Mouse (Mus musculus) forebrain, embryonic 10.5 days (tissue): ENCODE results near the gene Ube2n. TPM values are rescaled to one million over a fixed set of nuclear protein-coding genes. Genes with fewer than 3 reads are reported as not detected.

Experiments used
- DNase-seq: peaks from one replicate; pipeline ENCODE4 v3.0.0-alpha.2; 2017; ENCODE audit warnings: low spot score; ENCODE audit errors: extremely low spot score
- H3K27ac ChIP-seq: fragments of 300-500 bp; sonication (generic); 2 replicates; pipeline ENCODE4 v1.5.1; 2016; ENCODE audit warnings: mild to moderate bottlenecking
- H3K27me3 ChIP-seq: fragments of 300-500 bp; sonication (generic); 2 replicates; pipeline ENCODE4 v1.6.1; 2016; ENCODE audit warnings: mild to moderate bottlenecking; ENCODE audit not compliant: poor library complexity, severe bottlenecking
- H3K36me3 ChIP-seq: fragments of 300-500 bp; sonication (generic); replicated peaks from 2 replicates; pipeline ENCODE4 v1.6.1; 2016; ENCODE audit warnings: mild to moderate bottlenecking, moderate library complexity
- H3K4me1 ChIP-seq: fragments of 300-500 bp; sonication (generic); 2 replicates; pipeline ENCODE4 v1.6.1; 2016
- H3K4me3 ChIP-seq: fragments of 300-500 bp; sonication (generic); 2 replicates; pipeline ENCODE4 v1.5.1; 2016; ENCODE audit warnings: mild to moderate bottlenecking, moderate library complexity
- H3K9me3 ChIP-seq: fragments of 300-500 bp; sonication (generic); 2 replicates; pipeline ENCODE4 v1.6.1; 2016; ENCODE audit warnings: mild to moderate bottlenecking, moderate library complexity
- WGBS: fragments of 180-500 bp; shearing (Covaris S2); methylation state at CpG from one replicate; pipeline ENCODE4 v1.1.7; 2016; 5-methylcytosine and 5-hydroxymethylcytosine counted together
- polyA plus RNA-seq: library from polyadenylated mRNA; unstranded; fragments of >200 nt; fragmentation: Nextera tagmentation; extraction: Ambion mirVana; gene quantifications from 2 replicates; pipeline ENCODE4 v1.2.1, GENCODE M21; 2016

The Ube2n gene
- polyA plus RNA-seq, 1 experiment from 2014 or later = 460 TPM

DNA sequence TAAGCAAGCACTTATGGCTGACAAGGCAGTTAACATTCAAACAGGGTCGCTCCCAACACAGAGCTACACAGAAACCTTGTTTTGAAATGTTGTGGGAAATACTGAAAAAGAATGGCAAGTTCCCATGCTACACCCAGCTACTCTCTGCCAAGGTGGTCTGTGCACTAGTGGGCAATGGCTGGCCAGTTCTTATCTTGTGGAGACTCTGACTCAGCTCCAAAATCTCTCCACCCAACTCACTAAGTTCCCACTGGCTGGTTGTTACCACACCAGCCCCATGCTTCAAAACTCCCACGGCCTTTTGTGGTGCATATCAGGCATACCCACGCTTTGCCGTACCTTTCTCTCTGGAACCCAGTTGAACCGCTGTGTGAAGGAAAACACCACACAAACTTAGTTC, 18.0 kb downstream of the Ube2n start:
- H3K4me3 ChIP-seq = no peak overlapping the region
- WGBS = 94% methylated on average over 5 of the region's 5 CpGs
- no peaks in the 10 kb centered on the region for H3K9me3 ChIP-seq
- no peak for DNase-seq
- H3K36me3 ChIP-seq = peaks cover 6% of the 10 kb centered on the region; the same call in 1 of the 2 replicates
- H3K27me3 ChIP-seq = no peaks in the 10 kb centered on the region
- H3K4me1 ChIP-seq = peaks cover 20% of the 10 kb centered on the region
- H3K27ac ChIP-seq = no peak overlapping the region

DNA sequence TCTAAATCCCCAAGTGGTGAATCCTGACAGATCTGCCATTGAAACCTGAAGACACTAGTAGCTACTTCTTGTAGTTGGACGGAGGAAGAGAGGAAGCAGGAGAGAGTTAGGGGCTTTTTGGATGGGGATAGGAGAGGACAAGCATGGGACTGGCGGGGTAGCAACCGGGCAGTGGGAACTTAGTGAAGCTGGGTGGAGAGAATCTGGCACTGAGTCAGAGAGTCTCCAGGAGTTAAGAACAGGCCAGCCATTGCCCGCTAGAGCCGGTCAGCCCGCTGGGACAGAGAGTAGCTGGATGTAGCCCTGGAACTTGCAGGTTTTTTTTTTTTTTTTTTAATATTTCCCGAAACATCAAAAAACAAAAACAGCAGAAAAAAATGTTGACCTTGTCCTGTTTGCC, 18.4 kb downstream of the Ube2n start:
- Histone ChIP-seq H3K4me1 (peaks cover 20% of the 10 kb centered on the region), H3K27me3 (no peaks in the 10 kb centered on the region), H3K27ac (no peak overlapping the region), H3K36me3 (peaks cover 6% of the 10 kb centered on the region; the same call in 1 of the 2 replicates), H3K9me3 (no peaks in the 10 kb centered on the region), H3K4me3 (no peak overlapping the region)
- 93% methylated on average over 7 of the region's 7 CpGs for WGBS
- DNase-seq = no peak

DNA sequence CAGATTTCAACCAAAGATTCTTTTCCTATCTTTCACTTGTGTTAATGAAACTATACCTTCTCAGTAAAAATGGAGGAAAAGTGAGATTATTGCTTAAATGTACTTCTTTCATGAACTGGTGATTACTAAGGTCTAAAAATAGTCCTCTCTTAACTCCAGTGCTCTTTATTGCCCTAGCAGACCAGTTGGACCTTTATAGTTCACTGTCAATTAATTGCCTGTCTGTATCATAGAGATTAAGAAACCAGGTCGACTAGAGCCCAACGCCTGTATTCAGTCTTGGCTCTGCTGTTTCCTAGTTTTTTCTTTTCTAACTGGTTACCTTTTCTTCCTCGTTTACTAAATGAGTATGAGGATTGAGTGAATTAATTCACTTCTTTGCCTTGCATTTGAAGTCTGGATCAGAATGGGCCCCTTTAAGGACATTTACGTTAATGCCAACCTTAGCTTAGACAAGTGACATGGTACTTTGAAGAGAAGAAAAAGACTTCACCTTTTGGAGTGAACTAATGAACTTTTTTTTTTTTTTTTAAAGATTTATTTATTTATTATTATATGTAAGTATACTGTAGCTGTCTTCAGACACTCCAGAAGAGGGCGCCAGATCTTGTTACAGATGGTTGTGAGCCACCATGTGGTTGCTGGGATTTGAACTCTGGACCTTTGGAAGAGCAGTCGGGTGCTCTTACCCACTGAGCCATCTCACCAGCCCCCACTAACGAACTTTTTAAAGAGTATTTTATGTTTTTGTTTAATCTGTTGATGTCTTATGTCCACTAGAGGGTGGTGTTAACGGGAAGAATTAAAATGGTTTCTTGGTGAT, 20.7 kb downstream of the Ube2n start:
- H3K4me3 ChIP-seq = no peak overlapping the region
- peaks cover 6% of the 10 kb centered on the region; the same call in 1 of the 2 replicates for H3K36me3 ChIP-seq
- peaks cover 13% of the 10 kb centered on the region for H3K4me1 ChIP-seq
- H3K27me3 ChIP-seq = no peaks in the 10 kb centered on the region
- WGBS = 91% methylated on average over 8 of the region's 8 CpGs
- DNase-seq = no peak
- no peak overlapping the region for H3K27ac ChIP-seq
- no peaks in the 10 kb centered on the region for H3K9me3 ChIP-seq

DNA sequence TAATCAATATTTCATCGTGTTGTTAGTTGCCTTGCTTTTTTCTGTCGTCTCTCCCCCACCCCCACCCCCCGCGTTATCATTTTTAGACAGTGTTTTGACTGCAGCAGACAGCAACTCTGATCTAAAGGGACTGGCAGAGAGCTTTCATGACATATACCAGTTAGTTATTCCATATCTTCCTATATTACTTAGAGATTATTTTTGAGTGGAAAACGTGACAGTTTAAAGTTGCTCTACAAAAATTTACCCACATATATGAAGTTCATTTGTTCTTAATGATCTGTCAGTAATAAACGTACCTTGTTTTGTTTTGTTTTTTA, 21.2 kb downstream of the Ube2n start:
- H3K27ac ChIP-seq = no peak overlapping the region
- WGBS = 92% methylated on average over 6 of the region's 6 CpGs
- no peak overlapping the region for H3K4me3 ChIP-seq
- peaks cover 6% of the 10 kb centered on the region; the same call in 1 of the 2 replicates for H3K36me3 ChIP-seq
- no peak for DNase-seq
- no peaks in the 10 kb centered on the region for H3K9me3 ChIP-seq
- peaks cover 7% of the 10 kb centered on the region for H3K4me1 ChIP-seq
- no peaks in the 10 kb centered on the region for H3K27me3 ChIP-seq

DNA sequence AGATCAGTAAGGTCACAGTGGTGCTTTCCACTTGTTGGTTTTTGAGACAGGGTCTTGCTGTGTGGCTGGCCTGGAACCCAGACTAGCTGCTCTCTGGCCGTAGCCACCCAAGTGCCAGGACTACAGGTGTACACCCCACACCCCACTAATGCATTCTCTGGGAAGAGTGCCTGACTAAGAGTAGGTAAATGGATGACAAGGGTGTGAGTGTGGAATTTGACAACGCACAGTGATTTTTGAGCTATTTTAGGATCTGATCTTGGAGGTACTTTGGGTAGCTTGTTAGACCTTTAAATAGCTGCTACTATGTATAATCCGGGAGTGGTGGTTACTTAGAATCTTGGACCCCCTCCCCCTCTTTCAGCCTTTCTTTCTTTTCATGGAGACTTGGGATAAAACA, 24.3 kb downstream of the Ube2n start:
- no peak overlapping the region for H3K4me3 ChIP-seq
- no peaks in the 10 kb centered on the region for H3K9me3 ChIP-seq
- no peak for DNase-seq
- no peak overlapping the region for H3K27ac ChIP-seq
- 88% methylated on average over 3 of the region's 3 CpGs for WGBS
- peaks cover 13% of the 10 kb centered on the region for H3K36me3 ChIP-seq
- H3K27me3 ChIP-seq = no peaks in the 10 kb centered on the region
- H3K4me1 ChIP-seq = no peaks in the 10 kb centered on the region

DNA sequence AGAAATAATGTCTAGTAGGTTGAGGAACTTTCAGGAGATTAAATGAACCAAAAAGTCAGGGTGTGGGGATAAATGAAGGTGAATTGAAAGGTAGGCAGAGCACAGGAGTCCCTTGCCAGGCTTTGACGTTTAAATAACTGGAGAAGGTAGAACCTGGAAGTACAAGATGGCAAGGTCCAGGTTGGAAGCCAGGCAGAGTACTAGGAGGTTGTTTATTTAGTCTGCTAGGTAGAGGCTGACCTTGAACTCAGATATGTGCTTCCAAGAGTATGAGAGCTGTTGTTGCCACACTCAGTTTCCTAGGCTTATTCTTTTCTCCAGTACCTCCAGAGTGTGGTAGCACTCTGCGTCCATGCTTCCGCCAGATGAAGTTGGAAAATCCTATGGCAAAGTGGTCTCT, 24.9 kb downstream of the Ube2n start:
- H3K27me3 ChIP-seq = no peaks in the 10 kb centered on the region
- H3K4me3 ChIP-seq = no peak overlapping the region
- H3K36me3 ChIP-seq = peaks cover 19% of the 10 kb centered on the region
- H3K27ac ChIP-seq = no peak overlapping the region
- no peaks in the 10 kb centered on the region for H3K9me3 ChIP-seq
- no peaks in the 10 kb centered on the region for H3K4me1 ChIP-seq
- WGBS = 94% methylated on average over 3 of the region's 3 CpGs
- no peak for DNase-seq

DNA sequence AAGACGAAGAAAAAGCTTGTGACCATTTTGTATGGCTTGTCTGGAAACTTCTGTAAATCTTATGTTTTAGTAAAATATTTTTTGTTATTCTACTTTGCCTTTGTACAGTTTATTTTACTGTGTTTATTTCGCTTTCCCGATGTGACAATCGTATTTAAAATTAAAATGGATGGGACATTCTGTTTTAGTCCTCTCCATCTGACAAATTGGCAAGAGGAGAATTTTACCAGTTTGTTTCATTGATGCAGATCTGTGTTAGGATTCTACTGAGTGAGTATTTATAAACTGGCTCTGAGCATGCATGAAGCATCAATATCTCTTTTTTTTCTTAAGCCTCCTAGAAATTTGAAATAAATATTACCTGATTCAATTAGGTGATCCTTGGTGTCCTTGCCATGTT, 28.0 kb downstream of the Ube2n start:
- H3K36me3 ChIP-seq = peaks cover 49% of the 10 kb centered on the region
- DNase-seq = no peak
- no peak overlapping the region for H3K27ac ChIP-seq
- H3K4me1 ChIP-seq = no peaks in the 10 kb centered on the region
- no peak overlapping the region for H3K4me3 ChIP-seq
- H3K9me3 ChIP-seq = no peaks in the 10 kb centered on the region
- WGBS = 96% methylated on average over 4 of the region's 4 CpGs
- no peaks in the 10 kb centered on the region for H3K27me3 ChIP-seq

DNA sequence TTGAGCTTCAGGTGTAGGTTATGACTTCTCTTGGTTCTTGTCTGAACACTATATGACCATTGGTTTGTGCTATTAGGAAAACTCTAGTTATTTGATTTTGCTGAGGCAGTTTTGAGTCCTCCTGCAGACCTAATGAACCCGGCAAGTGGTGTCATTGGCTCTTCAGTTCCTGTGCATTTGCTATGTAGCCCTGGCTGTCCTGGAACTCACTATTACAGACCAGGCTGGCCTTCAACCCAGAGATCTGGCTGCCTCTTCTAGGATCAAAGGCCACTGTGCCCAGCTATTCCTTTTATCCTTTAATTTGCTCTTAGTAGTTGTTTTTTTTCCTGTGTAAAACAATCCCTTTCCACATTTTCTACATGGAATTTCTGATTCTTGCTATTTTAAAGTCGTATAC, 28.4 kb downstream of the Ube2n start:
- no peak for DNase-seq
- no peak overlapping the region for H3K4me3 ChIP-seq
- H3K36me3 ChIP-seq = peaks cover 54% of the 10 kb centered on the region
- WGBS = 87% methylated on average over 2 of the region's 2 CpGs
- no peak overlapping the region for H3K27ac ChIP-seq
- H3K4me1 ChIP-seq = no peaks in the 10 kb centered on the region
- H3K9me3 ChIP-seq = no peaks in the 10 kb centered on the region
- no peaks in the 10 kb centered on the region for H3K27me3 ChIP-seq

DNA sequence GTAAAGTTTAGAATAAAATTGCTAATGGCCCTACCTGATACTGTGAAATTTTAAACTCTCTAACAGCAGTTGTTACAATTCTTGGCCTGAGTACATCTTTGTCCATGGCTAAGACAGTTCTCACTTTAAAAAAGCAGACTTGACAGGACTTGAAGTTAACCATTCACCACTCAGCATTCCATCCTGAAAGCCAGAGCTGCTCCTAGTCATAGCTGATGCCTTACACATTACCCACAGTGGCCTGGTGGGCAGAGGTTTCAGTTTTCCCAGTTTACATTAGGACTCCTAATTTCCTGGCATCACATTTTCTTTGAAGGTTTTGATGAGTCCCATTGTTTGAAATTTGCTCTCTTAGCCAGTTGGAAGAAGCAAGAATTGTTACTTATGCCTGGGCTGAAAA, 29.1 kb downstream of the Ube2n start:
- H3K4me3 ChIP-seq = no peak overlapping the region
- no peak overlapping the region for H3K27ac ChIP-seq
- H3K9me3 ChIP-seq = no peaks in the 10 kb centered on the region
- no peak for DNase-seq
- H3K36me3 ChIP-seq = peaks cover 60% of the 10 kb centered on the region
- no peaks in the 10 kb centered on the region for H3K27me3 ChIP-seq
- no peaks in the 10 kb centered on the region for H3K4me1 ChIP-seq

DNA sequence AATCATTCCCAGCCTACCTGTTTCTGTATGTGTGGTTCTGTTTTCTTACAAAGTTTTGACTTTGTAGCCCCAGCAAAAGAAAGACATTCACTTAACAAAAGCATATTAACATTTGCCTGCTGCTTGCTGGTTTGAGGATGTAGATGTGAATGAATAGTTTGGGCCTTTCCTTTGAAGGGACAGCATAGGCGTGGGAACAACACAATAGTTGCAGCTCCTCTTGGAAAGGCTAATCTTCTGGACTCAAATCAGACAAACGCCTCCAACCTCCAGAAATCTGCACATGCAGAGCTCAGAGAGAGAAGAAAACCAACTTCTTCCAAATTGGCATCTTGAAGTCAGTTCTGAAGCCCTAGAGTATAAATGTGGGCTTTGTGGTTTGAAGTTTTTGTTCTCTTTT, 29.7 kb downstream of the Ube2n start:
- Histone ChIP-seq H3K27ac (no peak overlapping the region), H3K36me3 (peaks cover 66% of the 10 kb centered on the region), H3K9me3 (no peaks in the 10 kb centered on the region), H3K27me3 (no peaks in the 10 kb centered on the region), H3K4me1 (no peaks in the 10 kb centered on the region), H3K4me3 (no peak overlapping the region)
- WGBS = 83% methylated on average over 2 of the region's 2 CpGs
- no peak for DNase-seq

DNA sequence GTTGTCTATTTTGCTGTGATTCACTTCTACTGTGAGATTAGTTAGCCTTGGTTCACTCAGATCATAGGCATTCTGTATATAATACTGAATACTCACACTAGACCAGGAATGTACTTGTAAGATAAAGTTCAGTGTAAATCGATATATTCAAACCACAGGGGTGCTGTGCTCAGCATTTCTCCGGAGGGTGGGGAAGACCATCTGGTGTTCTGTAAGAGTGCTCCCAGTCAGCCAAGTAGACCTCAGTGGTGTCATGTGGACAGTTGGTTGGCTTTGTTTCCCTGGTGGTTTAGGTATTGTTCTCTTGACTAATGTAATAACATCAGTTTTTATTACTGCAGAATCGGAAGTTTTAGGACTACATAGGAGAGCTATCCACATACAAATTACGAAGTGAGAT, 30.1 kb downstream of the Ube2n start:
- no peaks in the 10 kb centered on the region for H3K9me3 ChIP-seq

DNA sequence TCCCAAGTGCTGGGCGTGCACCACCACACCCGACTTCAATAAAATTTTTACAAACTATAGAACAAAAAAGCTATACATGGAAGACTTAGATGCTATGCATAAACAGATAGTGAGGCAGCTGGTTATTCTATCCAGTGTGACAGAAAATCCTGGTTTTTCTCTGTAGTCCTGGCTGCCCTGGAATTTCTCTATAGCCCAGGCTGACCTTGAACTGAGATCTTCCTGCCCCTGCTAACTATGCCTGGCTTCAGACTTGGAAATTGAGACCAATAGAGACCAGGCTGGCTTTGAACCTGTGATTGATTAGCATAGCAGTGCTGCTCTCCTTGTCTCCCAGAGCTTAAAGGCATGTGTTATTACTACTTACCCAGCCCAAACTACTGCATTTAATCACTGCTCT, 31.2 kb downstream of the Ube2n start:
- Histone ChIP-seq H3K36me3 (peaks cover 81% of the 10 kb centered on the region), H3K27me3 (no peaks in the 10 kb centered on the region), H3K9me3 (no peaks in the 10 kb centered on the region), H3K27ac (no peak overlapping the region), H3K4me1 (no peaks in the 10 kb centered on the region), H3K4me3 (no peak overlapping the region)
- 95% methylated on average over 2 of the region's 2 CpGs for WGBS
- DNase-seq = no peak

More for the DNA sequence above, 30.1 kb downstream of the Ube2n start:
- no peak for DNase-seq
- no peaks in the 10 kb centered on the region for H3K27me3 ChIP-seq
- H3K4me3 ChIP-seq = no peak overlapping the region
- WGBS = 91% methylated on average over 4 of the region's 4 CpGs
- H3K27ac ChIP-seq = no peak overlapping the region
- no peaks in the 10 kb centered on the region for H3K4me1 ChIP-seq
- H3K36me3 ChIP-seq = peaks cover 70% of the 10 kb centered on the region

DNA sequence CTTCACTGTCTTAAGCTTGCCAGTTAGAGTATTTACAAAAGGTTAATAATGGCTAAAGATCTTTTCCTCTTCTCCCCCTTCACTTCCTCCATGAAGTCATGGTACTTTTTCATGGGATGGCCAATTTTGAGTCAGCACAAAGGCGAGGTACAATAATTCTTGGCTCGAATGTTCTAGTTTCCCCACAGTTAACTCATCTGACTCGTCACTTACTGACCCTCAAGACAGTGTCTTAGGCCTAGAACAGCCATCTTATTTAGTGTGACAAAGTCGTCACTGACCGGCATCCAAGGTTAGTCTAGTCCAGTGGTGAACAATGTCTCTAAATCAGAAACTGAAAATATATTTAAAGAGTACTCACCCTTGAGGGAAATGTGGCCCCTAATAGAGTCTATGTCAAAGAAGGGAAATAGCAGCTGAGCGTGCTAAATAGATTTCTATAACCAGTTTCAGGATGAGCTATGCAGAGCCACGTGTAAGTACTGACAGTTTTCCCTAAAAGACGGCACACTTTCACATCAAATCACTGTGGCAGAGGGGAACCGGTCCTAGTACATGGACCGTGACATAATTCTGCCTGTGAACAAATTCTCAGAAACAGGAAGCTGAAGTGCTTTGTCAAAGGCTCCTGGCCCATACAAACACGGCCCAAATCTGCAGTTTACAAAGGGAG, 33.3 kb downstream of the Ube2n start:
- H3K36me3 ChIP-seq = peaks cover 88% of the 10 kb centered on the region
- 89% methylated on average over 11 of the region's 11 CpGs for WGBS

More for the DNA sequence above, 33.3 kb downstream of the Ube2n start:
- Histone ChIP-seq H3K27me3 (no peaks in the 10 kb centered on the region), H3K4me3 (no peak overlapping the region), H3K9me3 (no peaks in the 10 kb centered on the region), H3K4me1 (no peaks in the 10 kb centered on the region), H3K27ac (no peak overlapping the region)
- DNase-seq = no peak
